Mouse (Mus musculus) embryonic facial prominence, embryonic 11.5 days (tissue): ENCODE data around the gene Zbed6. TPM values are rescaled to one million over a fixed set of nuclear protein-coding genes. Genes with fewer than 3 reads are reported as not detected.

Experiments
- ATAC-seq: fragments of 200-750 bp; cut with Nextera tagmentation; replicated peaks from 2 replicates; pipeline ENCODE4 v1.8.0; 2017; ENCODE audit warnings: low read depth; ENCODE audit not compliant: insufficient number of reproducible peaks, low FRiP score, low TSS enrichment
- DNase-seq: peaks from one replicate; pipeline ENCODE4 v3.0.0-alpha.2; 2015; ENCODE audit warnings: low spot score
- H3K27ac ChIP-seq: fragments of 300-500 bp; sonication (generic); replicated peaks from 2 replicates; pipeline ENCODE4 v1.5.1; 2014; ENCODE audit warnings: mild to moderate bottlenecking, low read depth, low read length, control low read depth
- H3K27me3 ChIP-seq: fragments of 300-500 bp; sonication (generic); 2 replicates; pipeline ENCODE4 v1.6.1; 2014; ENCODE audit warnings: mild to moderate bottlenecking, low read length, moderate library complexity, mixed read lengths; ENCODE audit not compliant: control insufficient read depth, insufficient read depth
- H3K36me3 ChIP-seq: fragments of 300-500 bp; sonication (generic); replicated peaks from 2 replicates; pipeline ENCODE4 v1.6.1; 2014; ENCODE audit warnings: low read depth, mild to moderate bottlenecking, low read length, moderate library complexity, mixed read lengths; ENCODE audit not compliant: control insufficient read depth, insufficient read depth
- H3K4me1 ChIP-seq: fragments of 300-500 bp; sonication (generic); 2 replicates; pipeline ENCODE4 v1.6.1; 2014; ENCODE audit warnings: low read length, mixed read lengths; ENCODE audit not compliant: control insufficient read depth, insufficient read depth
- H3K4me2 ChIP-seq: fragments of 300-500 bp; sonication (generic); 2 replicates; pipeline ENCODE4 v1.6.1; 2014; ENCODE audit warnings: low read depth, mild to moderate bottlenecking, control low read depth, low read length, moderate library complexity
- H3K4me3 ChIP-seq: fragments of 300-500 bp; sonication (generic); 2 replicates; pipeline ENCODE4 v1.5.1; 2014; ENCODE audit warnings: low read depth, low read length, control low read depth
- H3K9ac ChIP-seq: fragments of 300-500 bp; sonication (generic); replicated peaks from 2 replicates; pipeline ENCODE4 v1.6.1; 2014; ENCODE audit warnings: mild to moderate bottlenecking, control low read depth, low read length
- H3K9me3 ChIP-seq: fragments of 300-500 bp; sonication (generic); replicated peaks from 2 replicates; pipeline ENCODE4 v1.6.1; 2016; ENCODE audit warnings: mild to moderate bottlenecking, low read length, inconsistent platforms, mixed read lengths; ENCODE audit not compliant: control insufficient read depth
- WGBS: fragments of 180-500 bp; shearing (Covaris S2); extraction: QIAGEN DNeasy Blood & Tissue Kit; methylation state at CpG from one replicate; pipeline ENCODE4 v1.1.7; 2014; 5-methylcytosine and 5-hydroxymethylcytosine counted together
- polyA plus RNA-seq: library from polyadenylated mRNA; unstranded; fragments of >200 nt; fragmentation: Nextera tagmentation; extraction: Ambion mirVana; gene quantifications from 2 replicates; pipeline ENCODE4 v1.2.1, GENCODE M21; 2014

Zbed6 gene
- polyA plus RNA-seq, 1 experiment from 2014 or later, result not detected

DNA sequence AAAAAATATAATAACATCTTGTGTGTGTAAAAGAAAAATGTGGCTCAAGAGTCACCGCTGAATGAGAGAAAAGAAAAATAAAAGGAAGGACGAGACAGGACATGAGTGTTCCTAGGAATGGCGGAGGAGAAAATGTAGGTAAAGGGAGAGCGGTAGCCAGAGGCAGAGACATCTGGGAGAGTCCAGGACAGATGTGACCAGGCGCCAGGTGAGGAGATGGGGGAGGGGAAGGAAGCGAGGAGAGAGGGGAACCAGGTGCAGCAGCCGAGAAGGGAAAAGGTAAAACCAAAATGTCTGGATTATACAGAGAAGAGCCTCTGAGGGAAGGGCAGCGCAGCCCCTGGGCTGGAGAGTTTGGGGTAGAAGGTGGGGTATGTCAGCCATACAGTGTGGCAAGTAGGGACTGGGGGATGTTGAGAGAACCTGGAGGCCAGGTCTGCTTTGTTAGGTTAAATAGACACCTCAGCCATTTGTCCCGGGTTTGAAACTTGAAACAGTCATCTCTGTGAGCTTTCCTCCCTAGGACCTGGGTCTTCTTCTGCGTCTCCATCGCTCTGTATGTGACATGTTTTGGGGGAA is 32.9 kb upstream of the Zbed6 start:
- Histone ChIP-seq H3K4me3 (no peak overlapping the region), H3K27me3 (no peaks in the 10 kb centered on the region), H3K4me2 (no peak overlapping the region), H3K9ac (no peak overlapping the region), H3K27ac (0 out of 2 replicates have a peak overlapping the region, but pooled peaks have one; percentile 10), H3K9me3 (no peaks in the 10 kb centered on the region), H3K4me1 (peaks cover 4% of the 10 kb centered on the region; the same call in 1 of the 2 replicates), H3K36me3 (no peaks in the 10 kb centered on the region)
- 62% methylated on average over 11 of the region's 11 CpGs for WGBS
- ATAC-seq (no peak), DNase-seq (no peak)

DNA sequence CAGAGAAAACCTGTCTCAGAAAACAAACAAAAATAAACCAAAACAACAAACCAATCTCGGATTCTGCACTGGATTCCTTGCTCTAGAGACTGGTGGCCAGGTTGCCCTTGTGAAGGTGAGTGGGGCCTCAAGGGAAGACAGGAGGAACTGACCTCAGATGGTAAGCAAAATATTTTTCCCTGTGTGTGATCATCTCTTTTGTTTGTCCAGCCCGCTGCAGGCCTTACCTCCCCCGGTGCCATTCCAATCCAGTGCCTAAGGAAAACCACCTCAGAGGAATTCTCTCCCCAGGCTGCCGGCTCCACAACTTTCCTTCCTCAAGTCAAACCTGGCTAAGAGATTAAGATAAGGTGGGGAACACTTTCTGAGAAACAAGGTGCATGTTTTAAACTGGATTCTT is 31.5 kb upstream of the Zbed6 start:
- Histone ChIP-seq H3K4me3 (no peak overlapping the region), H3K36me3 (no peaks in the 10 kb centered on the region), H3K27ac (no peak overlapping the region), H3K4me2 (no peak overlapping the region), H3K9ac (no peak overlapping the region), H3K27me3 (no peaks in the 10 kb centered on the region), H3K4me1 (peaks cover 4% of the 10 kb centered on the region; the same call in 1 of the 2 replicates), H3K9me3 (no peaks in the 10 kb centered on the region)
- ATAC-seq, result no peak
- WGBS, result 45% methylated on average over 4 of the region's 4 CpGs
- DNase-seq, result no peak

DNA sequence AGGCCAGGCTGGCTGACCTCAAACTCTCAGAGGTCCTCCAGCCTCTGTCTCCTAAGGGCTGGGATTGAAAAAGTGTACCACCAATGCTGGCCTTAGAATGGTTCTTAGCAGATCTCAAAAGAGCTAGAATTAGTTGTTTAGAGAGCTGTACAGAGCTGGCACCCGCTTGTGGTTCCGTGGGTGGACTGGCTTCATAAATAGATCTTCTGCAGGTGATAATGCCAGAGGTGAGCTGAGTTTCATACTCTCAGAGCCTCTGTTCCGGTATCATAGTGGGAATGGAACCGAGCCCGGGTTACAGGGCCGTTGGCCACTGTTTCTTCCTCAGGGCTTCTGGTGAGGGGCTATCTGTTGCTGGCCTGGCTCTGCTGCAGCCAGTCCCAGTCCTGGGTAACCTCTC is 30.4 kb upstream of the Zbed6 start:
- H3K4me3 ChIP-seq, result no peak overlapping the region
- no peak overlapping the region for H3K4me2 ChIP-seq
- ATAC-seq, result no peak
- H3K4me1 ChIP-seq, result peaks cover 2% of the 10 kb centered on the region; the same call in 1 of the 2 replicates
- no peaks in the 10 kb centered on the region for H3K27me3 ChIP-seq
- no peak overlapping the region for H3K9ac ChIP-seq
- WGBS, result 94% methylated on average over 6 of the region's 6 CpGs
- H3K27ac ChIP-seq, result no peak overlapping the region
- no peaks in the 10 kb centered on the region for H3K36me3 ChIP-seq
- no peak for DNase-seq
- no peaks in the 10 kb centered on the region for H3K9me3 ChIP-seq

DNA sequence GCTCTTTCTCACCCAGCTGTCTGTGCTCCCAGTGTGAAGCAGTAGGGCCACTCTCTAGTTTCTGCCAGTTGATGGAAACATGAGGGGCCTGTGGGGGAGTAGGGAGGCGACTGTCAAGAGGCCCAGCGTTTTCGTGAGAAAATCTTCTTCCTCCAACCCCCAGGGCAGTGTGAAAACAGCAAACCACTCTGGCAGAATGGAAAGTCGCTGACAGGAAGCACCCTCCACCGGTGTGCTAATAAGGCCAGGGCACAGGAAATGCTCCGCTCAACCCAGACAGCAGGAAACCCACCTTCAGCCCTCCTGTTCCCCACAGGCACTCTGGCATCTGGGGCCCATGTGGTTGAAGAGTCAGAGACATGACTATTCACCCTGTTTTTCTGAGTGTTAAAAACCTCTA is 29.2 kb upstream of the Zbed6 start, which contains the start of gene Lax1:
Gene Lax1 (minus strand): TSS at position 212 of the 400 bp plus-strand sequence.
- Histone ChIP-seq H3K27ac (no peak within 1 kb of the TSS), H3K36me3 (no peaks in the 10 kb centered on the region), H3K9me3 (no peaks in the 10 kb centered on the region), H3K4me1 (no peaks in the 10 kb centered on the region), H3K4me2 (no peak within 1 kb of the TSS), H3K4me3 (no peak within 1 kb of the TSS), H3K9ac (no peak within 1 kb of the TSS), H3K27me3 (no peaks in the 10 kb centered on the region)
- ATAC-seq, result no peak
- peak; percentile 22 for DNase-seq
- WGBS, result 13% methylated on average over 6 of the region's 6 CpGs

DNA sequence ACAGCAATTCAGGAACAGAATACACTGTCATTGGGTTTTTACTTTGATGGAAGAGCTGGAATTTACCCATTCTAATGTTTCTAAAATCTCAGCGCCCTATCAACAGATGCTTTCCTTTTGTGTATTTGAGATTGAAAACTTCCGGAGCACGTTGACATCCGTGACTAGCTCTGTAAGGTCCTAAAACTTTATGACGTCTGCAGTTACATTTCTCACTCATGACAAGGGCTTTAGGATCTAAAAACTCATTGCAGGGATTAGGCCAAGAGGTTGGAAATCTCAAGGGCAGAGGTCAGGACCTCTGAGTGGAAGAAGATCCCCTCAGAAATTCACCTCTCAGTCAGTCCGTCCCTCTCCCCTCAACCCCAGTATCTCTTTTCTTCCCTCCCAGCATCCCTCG is 27.6 kb upstream of the Zbed6 start:
- Histone ChIP-seq H3K27me3 (no peaks in the 10 kb centered on the region), H3K27ac (no peak overlapping the region), H3K4me3 (no peak overlapping the region), H3K9me3 (no peaks in the 10 kb centered on the region), H3K9ac (no peak overlapping the region), H3K4me2 (no peak overlapping the region), H3K4me1 (no peaks in the 10 kb centered on the region), H3K36me3 (no peaks in the 10 kb centered on the region)
- DNase-seq, result no peak
- 64% methylated on average over 7 of the region's 7 CpGs for WGBS
- no peak for ATAC-seq

DNA sequence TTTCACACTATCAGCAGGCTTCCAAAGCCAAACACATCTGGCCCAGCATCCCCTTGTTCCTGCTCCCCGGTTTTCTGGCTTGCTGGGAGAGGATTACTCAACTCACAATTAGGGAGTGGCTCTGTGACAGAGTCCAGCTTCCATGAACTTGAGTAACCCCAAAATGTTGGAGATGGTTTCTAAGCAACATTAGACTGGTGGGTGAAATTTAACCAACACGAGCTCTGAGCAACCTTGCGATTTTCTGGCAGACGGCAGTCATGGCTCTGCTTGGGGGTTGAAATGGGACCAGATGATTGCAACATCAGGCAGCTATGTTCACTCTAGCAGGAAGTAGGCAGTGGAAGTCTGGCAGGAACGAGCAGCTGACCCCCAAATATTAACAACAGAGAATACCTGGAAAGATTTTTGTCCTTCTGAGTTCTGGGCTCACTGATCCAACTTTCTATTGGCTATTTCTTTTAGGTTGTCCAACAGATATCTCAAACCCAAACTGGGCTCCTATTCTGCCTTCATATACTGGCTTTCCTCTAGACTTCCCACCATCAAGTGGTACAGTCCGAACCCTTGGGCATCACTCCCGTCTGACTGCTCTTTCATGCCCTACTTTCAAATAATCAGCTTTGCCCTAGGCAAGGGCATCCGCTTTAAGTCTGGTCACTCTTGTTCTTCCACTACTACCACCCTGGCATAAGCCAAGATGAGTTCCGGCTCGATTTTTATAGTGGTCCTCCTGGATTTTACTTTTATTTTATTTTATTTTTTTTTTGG is 25.2 kb upstream of the Zbed6 start:
- Histone ChIP-seq H3K9me3 (no peaks in the 10 kb centered on the region), H3K9ac (no peak overlapping the region), H3K36me3 (no peaks in the 10 kb centered on the region), H3K27ac (no peak overlapping the region), H3K4me1 (no peaks in the 10 kb centered on the region), H3K4me2 (no peak overlapping the region), H3K4me3 (no peak overlapping the region), H3K27me3 (no peaks in the 10 kb centered on the region)
- ATAC-seq (no peak), DNase-seq (no peak)
- 82% methylated on average over 10 of the region's 10 CpGs for WGBS

DNA sequence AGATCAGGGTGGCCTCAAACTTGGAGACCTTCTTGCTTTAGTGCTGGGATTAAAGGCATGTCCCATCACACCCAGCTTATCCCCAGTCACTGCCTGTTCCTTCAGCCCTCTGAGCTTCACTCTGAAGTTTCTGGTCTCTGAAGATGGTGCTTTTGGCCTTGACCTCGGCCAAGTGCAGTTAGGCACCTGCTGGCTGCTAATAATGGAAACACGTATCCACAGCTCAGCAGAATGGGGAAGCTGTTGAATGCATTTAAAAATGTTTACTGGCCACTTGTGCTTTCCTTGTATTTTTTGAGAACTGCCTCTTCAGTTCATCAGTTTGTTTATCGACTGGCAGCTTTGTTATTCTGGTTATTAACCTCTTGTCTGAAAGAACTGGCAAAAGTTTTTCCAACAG is 11.1 kb upstream of the Zbed6 start:
- Histone ChIP-seq H3K9ac (no peak overlapping the region), H3K4me2 (no peak overlapping the region), H3K4me1 (no peaks in the 10 kb centered on the region), H3K27ac (no peak overlapping the region), H3K36me3 (no peaks in the 10 kb centered on the region), H3K9me3 (no peaks in the 10 kb centered on the region), H3K27me3 (no peaks in the 10 kb centered on the region), H3K4me3 (no peak overlapping the region)
- DNase-seq, result no peak
- WGBS, result 80% methylated on average over 3 of the region's 3 CpGs
- ATAC-seq, result no peak

DNA sequence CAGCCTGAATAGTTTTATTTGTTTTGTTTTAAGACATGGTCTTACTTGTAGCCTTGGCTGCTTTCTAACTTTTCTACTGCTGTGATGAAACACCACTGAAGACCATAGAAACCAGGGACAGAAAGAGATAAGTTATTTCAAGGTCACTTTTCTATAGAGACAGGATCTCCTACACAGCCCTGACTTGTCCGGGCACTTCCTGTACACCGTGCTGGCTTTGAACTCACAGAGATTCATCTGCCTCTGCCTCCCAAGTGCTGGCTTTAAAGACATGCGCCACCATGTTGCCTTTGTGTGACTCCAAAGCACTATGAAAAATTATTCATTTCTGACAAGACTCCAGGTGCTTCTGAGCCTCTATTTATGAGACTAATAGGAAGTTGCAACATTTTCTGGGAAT is 10.6 kb upstream of the Zbed6 start:
- Histone ChIP-seq H3K27ac (no peak overlapping the region), H3K36me3 (no peaks in the 10 kb centered on the region), H3K4me2 (no peak overlapping the region), H3K9me3 (no peaks in the 10 kb centered on the region), H3K4me3 (no peak overlapping the region), H3K27me3 (no peaks in the 10 kb centered on the region), H3K9ac (no peak overlapping the region), H3K4me1 (no peaks in the 10 kb centered on the region)
- DNase-seq (no peak), ATAC-seq (no peak)
- 82% methylated on average over 3 of the region's 3 CpGs for WGBS
